Mouse (Mus musculus): ENCODE measurements around the gene Slc5a4a. TPM values are rescaled to one million over a fixed set of nuclear protein-coding genes. Genes with fewer than 3 reads are reported as not detected.

Slc5a4a gene
- not detected for total RNA-seq (2021)
- long read RNA-seq, experiment 1, result 0 reads
- long read RNA-seq, experiment 2, result 0 reads

GRCm38 (mm10) chr10:76147278-76147677 lies at the start of gene Slc5a4a:
Slc5a4a (plus strand) TSS chr10:76147451.
- no peak for DNase-seq

GRCm38 (mm10) chr10:76110861-76111260 lies 36.4 kb upstream of the Slc5a4a start, which contains the start of gene Slc5a4b:
Slc5a4b (minus strand) TSS chr10:76110961.
- no peak for DNase-seq

GRCm38 (mm10) chr10:76117966-76118365 lies 29.3 kb upstream of the Slc5a4a start:
- DNase-seq, result peak; percentile 81 to 87

- peak in 1 of 2 experiments; percentile 11 for DNase-seq
These were observed 28.5 kb upstream of the Slc5a4a start for GRCm38 (mm10) chr10:76118741-76119140.

- peak in 1 of 2 experiments; percentile 9 for DNase-seq
These were observed 27.0 kb upstream of the Slc5a4a start for GRCm38 (mm10) chr10:76120124-76120711.

- DNase-seq, result no peak
These were observed 25.8 kb upstream of the Slc5a4a start for GRCm38 (mm10) chr10:76121495-76121894.

GRCm38 (mm10) chr10:76132506-76132905 lies 14.7 kb upstream of the Slc5a4a start:
- DNase-seq, result no peak

- no peak for DNase-seq
These were observed 10.9 kb upstream of the Slc5a4a start for GRCm38 (mm10) chr10:76136318-76136717.

GRCm38 (mm10) chr10:76146846-76147245 lies 405 bp upstream of the Slc5a4a start:
- no peak for DNase-seq

GRCm38 (mm10) chr10:76155911-76156310 lies 8.7 kb downstream of the Slc5a4a start:
- no peak for DNase-seq

GRCm38 (mm10) chr10:76157528-76157927 lies 10.3 kb downstream of the Slc5a4a start:
- DNase-seq, result no peak

- DNase-seq, result no peak
These were observed 10.8 kb downstream of the Slc5a4a start for GRCm38 (mm10) chr10:76158009-76158408.

GRCm38 (mm10) chr10:76174899-76175298 lies 27.6 kb downstream of the Slc5a4a start:
- no peak for DNase-seq

- no peak for DNase-seq
These were observed 38.0 kb downstream of the Slc5a4a start for GRCm38 (mm10) chr10:76185216-76185615.

- DNase-seq, result no peak
These were observed 40.8 kb downstream of the Slc5a4a start for GRCm38 (mm10) chr10:76188010-76188409.

GRCm38 (mm10) chr10:76201416-76201815 lies 54.2 kb downstream of the Slc5a4a start:
- no peak for DNase-seq

GRCm38 (mm10) chr10:76201978-76202377 lies 54.7 kb downstream of the Slc5a4a start:
- DNase-seq, result peak; percentile 66 to 82

- peak; percentile 5 to 19 for DNase-seq
These were observed 56.6 kb downstream of the Slc5a4a start for GRCm38 (mm10) chr10:76203798-76204283.

- DNase-seq, result no peak
These were observed 60.1 kb downstream of the Slc5a4a start for GRCm38 (mm10) chr10:76207262-76207796.

- DNase-seq, result no peak
These were observed 62.0 kb downstream of the Slc5a4a start for GRCm38 (mm10) chr10:76209241-76209640.

- no peak for DNase-seq
These were observed 63.6 kb downstream of the Slc5a4a start for GRCm38 (mm10) chr10:76210806-76211205.

GRCm38 (mm10) chr10:76212121-76212520 lies 64.9 kb downstream of the Slc5a4a start:
- no peak for DNase-seq

GRCm38 (mm10) chr10:76214161-76214560 lies 66.9 kb downstream of the Slc5a4a start:
- DNase-seq, result no peak

GRCm38 (mm10) chr10:76217056-76217455 lies 69.8 kb downstream of the Slc5a4a start:
- no peak for DNase-seq
